Mouse (Mus musculus) heart, embryonic 14.5 days (tissue): ENCODE data around the gene Flii. TPM values are rescaled to one million over a fixed set of nuclear protein-coding genes. Genes with fewer than 3 reads are reported as not detected.

Source experiments
- ATAC-seq: fragments of 200-750 bp; cut with Nextera tagmentation; 2 replicates; pipeline ENCODE4 v1.8.0; 2017; ENCODE audit warnings: low read depth, moderate TSS enrichment; ENCODE audit not compliant: insufficient number of reproducible peaks, insufficient read depth, low FRiP score
- H3K27ac ChIP-seq, 2 experiments: fragments of 200-500 bp in 1 of 2; fragments of 300-500 bp in 1 of 2; sonication (generic) in 1 of 2; replicated peaks in 1 of 2; 2 replicates each; pipeline ENCODE4 v1.5.1; 2012 to 2014; ENCODE audit warnings: low read depth in 2 of 2, low read length in 2 of 2, control low read depth in 1 of 2, mild to moderate bottlenecking in 1 of 2, mixed read lengths in 1 of 2; ENCODE audit not compliant: control insufficient read depth in 1 of 2, insufficient read depth in 1 of 2
- H3K27me3 ChIP-seq: fragments of 300-500 bp; sonication (generic); 2 replicates; pipeline ENCODE4 v1.6.1; 2014; ENCODE audit warnings: mild to moderate bottlenecking, low read length, control low read depth; ENCODE audit not compliant: control insufficient read depth, insufficient read depth
- H3K36me3 ChIP-seq: fragments of 300-500 bp; sonication (generic); 2 replicates; pipeline ENCODE4 v1.6.1; 2014; ENCODE audit warnings: mild to moderate bottlenecking, control low read depth, low read length, mixed read lengths; ENCODE audit not compliant: control insufficient read depth, insufficient read depth
- H3K4me1 ChIP-seq, 2 experiments: fragments of 200-500 bp in 1 of 2; fragments of 300-500 bp in 1 of 2; sonication (generic) in 1 of 2; 2 replicates each; pipeline ENCODE4 v1.6.1; 2012 to 2014; ENCODE audit warnings: low read length in 2 of 2, control low read depth in 1 of 2, mixed read lengths in 1 of 2; ENCODE audit not compliant: control insufficient read depth in 2 of 2, insufficient read depth in 2 of 2
- H3K4me2 ChIP-seq: fragments of 300-500 bp; sonication (generic); 2 replicates; pipeline ENCODE4 v1.6.1; 2014; ENCODE audit warnings: mild to moderate bottlenecking, low read length
- H3K4me3 ChIP-seq, 2 experiments: fragments of 200-500 bp in 1 of 2; fragments of 300-500 bp in 1 of 2; sonication (generic) in 1 of 2; 2 replicates each; pipeline ENCODE4 v1.5.1; 2012 to 2014; ENCODE audit warnings: low read length in 2 of 2, mild to moderate bottlenecking in 2 of 2, control low read depth in 1 of 2, low read depth in 1 of 2, moderate library complexity in 1 of 2; ENCODE audit not compliant: control insufficient read depth in 1 of 2, insufficient read depth in 1 of 2
- H3K9ac ChIP-seq: fragments of 300-500 bp; sonication (generic); 2 replicates; pipeline ENCODE4 v1.6.1; 2014; ENCODE audit warnings: mild to moderate bottlenecking, low read length
- H3K9me3 ChIP-seq: fragments of 300-500 bp; sonication (generic); 2 replicates; pipeline ENCODE4 v1.6.1; 2016; ENCODE audit warnings: low read length, control low read depth; ENCODE audit not compliant: control insufficient read depth
- WGBS: fragments of 180-500 bp; shearing (Covaris S2); extraction: QIAGEN DNeasy Blood & Tissue Kit; methylation state at CpG from one replicate; pipeline ENCODE4 v1.1.7; 2014; 5-methylcytosine and 5-hydroxymethylcytosine counted together
- polyA plus RNA-seq: library from polyadenylated mRNA; unstranded; fragments of >200 nt; fragmentation: Nextera tagmentation; extraction: Ambion mirVana; gene quantifications from 2 replicates; pipeline ENCODE4 v1.2.1, GENCODE M21; 2014

Flii gene
- polyA plus RNA-seq, 1 experiment from 2014 or later = 80.1 TPM

DNA sequence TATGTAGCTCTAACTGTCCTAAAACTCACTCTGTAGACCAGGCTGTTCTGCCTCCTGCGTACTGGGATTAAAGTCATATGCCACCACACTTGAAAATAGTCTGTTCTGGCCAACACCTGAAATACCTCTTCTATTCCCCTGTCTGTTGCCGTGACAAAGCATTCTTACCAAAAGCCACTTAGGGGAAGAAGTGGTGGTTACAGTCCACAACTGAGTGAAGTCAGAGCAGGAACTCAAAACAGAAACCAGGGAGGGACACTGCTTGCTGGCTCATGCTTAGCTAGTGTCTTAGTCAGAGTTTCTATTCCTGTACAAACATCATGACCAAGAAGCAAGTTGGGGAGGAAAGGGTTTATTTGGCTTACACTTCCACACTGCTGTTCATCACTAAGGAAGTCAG, 42.3 kb upstream of the Flii start:
- H3K4me2 ChIP-seq = no peak overlapping the region
- no peak for ATAC-seq
- H3K36me3 ChIP-seq = no peaks in the 10 kb centered on the region
- no peak overlapping the region for H3K27ac ChIP-seq
- no peaks in the 10 kb centered on the region; a peak in 1 of 4 replicates for H3K4me1 ChIP-seq
- WGBS = 76% methylated on average over 2 of the region's 2 CpGs
- H3K4me3 ChIP-seq = no peak overlapping the region
- H3K9ac ChIP-seq = no peak overlapping the region
- no peaks in the 10 kb centered on the region for H3K27me3 ChIP-seq
- no peaks in the 10 kb centered on the region for H3K9me3 ChIP-seq

DNA sequence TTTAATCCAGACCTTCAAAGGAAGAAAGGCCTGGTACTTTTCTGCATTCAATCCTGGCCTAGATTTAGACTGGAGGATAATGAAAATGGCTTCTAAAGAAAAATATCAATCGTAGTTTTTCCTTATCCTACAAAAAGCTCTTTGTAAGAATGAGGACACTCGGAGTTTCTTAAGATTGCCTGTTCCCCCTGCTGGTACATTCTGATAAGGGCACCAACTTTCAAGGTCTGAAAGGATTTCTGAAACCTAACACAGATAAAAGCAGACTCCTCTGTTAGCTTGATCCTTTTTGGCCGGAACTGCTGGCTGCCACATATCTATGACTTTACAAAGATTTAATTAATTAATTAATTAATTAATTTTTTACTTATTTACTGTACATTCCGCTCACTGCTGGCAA, 39.9 kb upstream of the Flii start:
- WGBS = 59% methylated on average over 4 of the region's 4 CpGs
- no peaks in the 10 kb centered on the region for H3K4me1 ChIP-seq
- H3K27me3 ChIP-seq = no peaks in the 10 kb centered on the region
- no peak overlapping the region for H3K27ac ChIP-seq
- peaks cover 13% of the 10 kb centered on the region for H3K36me3 ChIP-seq
- H3K4me2 ChIP-seq = no peak overlapping the region
- no peak overlapping the region for H3K4me3 ChIP-seq
- no peak for ATAC-seq
- no peak overlapping the region for H3K9ac ChIP-seq
- no peaks in the 10 kb centered on the region for H3K9me3 ChIP-seq

DNA sequence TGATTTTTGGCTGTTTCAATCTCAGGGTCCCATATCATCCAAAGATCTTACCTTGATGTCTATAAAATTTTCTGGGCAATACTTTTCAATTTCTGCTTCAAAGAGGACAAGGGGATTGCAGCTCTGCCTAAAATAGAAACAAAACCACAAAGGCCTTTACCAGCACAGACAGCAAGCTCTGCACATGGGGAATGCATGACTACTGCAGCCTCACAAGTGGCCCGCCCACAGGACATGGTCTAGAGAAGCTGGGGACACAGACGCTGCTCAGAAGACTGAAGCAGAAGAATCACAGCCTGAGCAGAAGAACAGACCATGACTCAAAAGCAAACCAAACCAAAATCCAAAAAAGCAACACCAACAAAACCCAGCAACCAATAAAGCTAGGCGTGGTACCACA, 34.6 kb upstream of the Flii start:
- Histone ChIP-seq H3K9me3 (no peaks in the 10 kb centered on the region), H3K9ac (no peak overlapping the region), H3K4me1 (no peaks in the 10 kb centered on the region), H3K36me3 (peaks cover 59% of the 10 kb centered on the region), H3K27me3 (no peaks in the 10 kb centered on the region), H3K27ac (no peak overlapping the region), H3K4me2 (no peak overlapping the region), H3K4me3 (no peak overlapping the region)
- no peak for ATAC-seq
- 77% methylated on average over 3 of the region's 3 CpGs for WGBS

DNA sequence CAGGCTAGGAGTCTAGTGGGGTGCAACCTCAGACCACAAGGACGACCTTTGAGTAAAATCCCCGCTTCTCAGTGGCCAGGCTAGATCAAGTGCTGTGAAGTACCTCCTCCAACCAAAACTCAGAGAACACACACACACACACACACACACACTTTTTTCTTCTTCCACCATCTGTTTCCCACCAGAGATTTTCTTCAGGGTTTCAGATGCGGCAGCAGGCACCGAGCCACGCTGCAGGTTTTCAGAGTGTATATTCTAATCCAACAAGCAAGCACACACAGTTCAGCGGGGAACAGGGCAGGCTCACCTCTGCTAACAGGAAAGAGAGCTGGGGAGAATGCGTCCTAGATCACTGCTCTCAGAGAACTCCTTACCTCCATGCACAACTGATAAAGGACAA, 28.5 kb upstream of the Flii start:
- peaks cover 90% of the 10 kb centered on the region for H3K36me3 ChIP-seq
- 89% methylated on average over 7 of the region's 7 CpGs for WGBS
- no peaks in the 10 kb centered on the region for H3K27me3 ChIP-seq
- no peak overlapping the region for H3K9ac ChIP-seq
- H3K4me1 ChIP-seq = no peaks in the 10 kb centered on the region
- no peak for ATAC-seq
- no peak overlapping the region for H3K27ac ChIP-seq
- no peaks in the 10 kb centered on the region for H3K9me3 ChIP-seq
- H3K4me3 ChIP-seq = no peak overlapping the region
- no peak overlapping the region for H3K4me2 ChIP-seq

DNA sequence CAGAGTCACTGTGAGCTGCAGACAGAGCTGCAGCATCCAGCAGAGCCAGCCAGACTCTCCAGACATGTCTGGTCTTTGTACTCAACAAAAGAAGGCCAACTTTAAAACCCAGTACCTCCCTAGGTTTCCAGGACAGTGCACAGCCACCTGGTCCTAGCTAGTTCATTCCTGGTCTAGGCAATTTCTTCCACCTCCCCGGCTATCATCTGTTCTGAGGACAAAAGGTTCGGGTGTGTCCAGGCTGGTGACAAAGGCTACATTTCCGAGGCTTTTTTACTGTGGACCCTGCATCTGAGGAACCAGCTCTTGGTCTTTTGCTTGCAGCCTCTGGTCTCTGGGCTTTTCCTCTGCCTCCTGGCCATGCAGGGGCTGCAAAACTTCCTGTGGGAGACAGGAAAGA, 13.3 kb upstream of the Flii start:
- no peak overlapping the region for H3K9ac ChIP-seq
- peaks cover 59% of the 10 kb centered on the region for H3K36me3 ChIP-seq
- no peak overlapping the region for H3K4me2 ChIP-seq
- WGBS = 81% methylated on average over 3 of the region's 3 CpGs
- H3K4me3 ChIP-seq = no peak overlapping the region
- no peaks in the 10 kb centered on the region; a peak in 1 of 4 replicates for H3K4me1 ChIP-seq
- no peaks in the 10 kb centered on the region for H3K27me3 ChIP-seq
- ATAC-seq = no peak
- no peaks in the 10 kb centered on the region for H3K9me3 ChIP-seq
- no peak overlapping the region for H3K27ac ChIP-seq

DNA sequence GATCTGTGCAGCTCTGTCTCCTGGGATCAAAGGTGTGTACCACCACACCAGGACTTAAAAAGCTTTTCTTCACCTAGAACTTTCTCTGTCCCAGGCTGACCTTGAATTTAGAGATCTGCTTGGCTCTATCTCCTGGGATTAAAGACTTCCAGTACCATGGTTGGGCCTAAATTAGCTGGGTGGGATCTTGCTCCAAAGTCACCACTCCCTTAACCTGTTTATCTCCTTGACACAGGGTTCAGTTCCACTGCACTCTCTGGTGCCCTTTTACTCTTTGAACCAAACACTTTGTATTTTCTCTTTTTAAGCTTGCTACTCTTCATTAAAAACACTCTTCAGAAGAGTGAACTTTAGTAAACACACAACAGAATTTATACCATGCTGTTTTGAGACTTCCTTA, 10.4 kb upstream of the Flii start:
- no peak for ATAC-seq
- H3K4me1 ChIP-seq = no peaks in the 10 kb centered on the region; a peak in 1 of 4 replicates
- H3K27ac ChIP-seq = no peak overlapping the region
- no peak overlapping the region for H3K4me2 ChIP-seq
- H3K9ac ChIP-seq = no peak overlapping the region
- H3K9me3 ChIP-seq = no peaks in the 10 kb centered on the region
- peaks cover 46% of the 10 kb centered on the region for H3K36me3 ChIP-seq
- H3K27me3 ChIP-seq = no peaks in the 10 kb centered on the region
- H3K4me3 ChIP-seq = no peak overlapping the region

DNA sequence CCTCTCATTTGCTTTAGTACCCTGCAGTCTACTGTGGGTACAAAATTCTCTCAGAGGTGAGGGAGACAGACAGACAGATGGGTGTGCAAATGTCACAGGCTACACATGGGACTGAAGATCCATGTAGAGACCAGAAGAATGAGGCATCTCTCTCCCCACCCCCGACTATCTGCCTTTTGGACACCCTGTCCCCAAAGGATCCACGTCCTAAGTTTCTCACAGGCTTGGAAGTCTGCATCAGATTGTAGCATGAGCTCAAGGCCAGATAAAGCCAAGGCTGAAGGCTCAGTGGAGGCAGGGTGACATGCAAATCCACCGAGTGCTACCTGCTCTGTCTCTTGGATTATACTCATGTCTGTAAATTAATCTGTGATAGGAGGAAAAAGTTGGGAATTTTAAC, 9.4 kb upstream of the Flii start:
- no peak for ATAC-seq
- Histone ChIP-seq H3K27me3 (no peaks in the 10 kb centered on the region), H3K36me3 (peaks cover 44% of the 10 kb centered on the region)

DNA sequence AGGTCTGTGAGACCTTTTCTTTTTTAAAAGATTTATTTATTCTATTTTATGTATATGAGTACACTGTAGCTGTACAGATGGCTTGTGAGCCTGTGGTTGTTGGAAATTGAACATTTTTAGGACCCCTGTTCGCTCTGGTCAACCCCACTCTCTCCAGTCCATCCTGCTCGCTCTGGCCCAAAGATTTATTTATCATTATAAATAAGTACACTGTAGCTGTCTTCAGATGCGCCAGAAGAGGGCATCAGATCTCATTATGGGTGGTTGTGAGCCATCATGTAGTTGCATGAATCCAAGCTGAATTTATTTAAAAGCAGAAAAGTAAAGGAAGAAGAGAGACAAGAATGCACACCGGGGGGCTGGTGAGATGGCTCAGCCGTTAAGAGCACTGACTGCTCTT, 8.1 kb upstream of the Flii start:
- no peak for ATAC-seq
- no peak overlapping the region for H3K4me2 ChIP-seq
- H3K4me3 ChIP-seq = no peak overlapping the region
- H3K9ac ChIP-seq = no peak overlapping the region
- no peak overlapping the region for H3K27ac ChIP-seq
- WGBS = 82% methylated on average over 5 of the region's 5 CpGs
- H3K9me3 ChIP-seq = no peaks in the 10 kb centered on the region
- H3K4me1 ChIP-seq = no peaks in the 10 kb centered on the region; a peak in 1 of 4 replicates
- H3K27me3 ChIP-seq = no peaks in the 10 kb centered on the region
- H3K36me3 ChIP-seq = peaks cover 46% of the 10 kb centered on the region

More for the DNA sequence above, 9.4 kb upstream of the Flii start:
- Histone ChIP-seq H3K4me2 (no peak overlapping the region), H3K4me3 (no peak overlapping the region), H3K4me1 (no peaks in the 10 kb centered on the region; a peak in 1 of 4 replicates), H3K27ac (no peak overlapping the region), H3K9ac (no peak overlapping the region), H3K9me3 (no peaks in the 10 kb centered on the region)
- WGBS = 78% methylated on average over 3 of the region's 3 CpGs
